Mouse (Mus musculus) C2C12 (cell line): ENCODE measurements around the gene Slc35b2. TPM values are rescaled to one million over a fixed set of nuclear protein-coding genes. Genes with fewer than 3 reads are reported as not detected.

ENCODE experiments used
- H3K27me3 ChIP-seq: one replicate; pipeline ENCODE4 v1.6.1; 2011; ENCODE audit not compliant: control insufficient read depth, insufficient read depth, insufficient read length
- H3K36me3 ChIP-seq: one replicate; pipeline ENCODE4 v1.6.1; 2011; ENCODE audit not compliant: control insufficient read depth, insufficient read depth
- H3K4me3 ChIP-seq: one replicate; pipeline ENCODE4 v1.5.1; 2011; ENCODE audit warnings: mild to moderate bottlenecking, control low read depth; ENCODE audit not compliant: poor library complexity, insufficient read depth, severe bottlenecking
- H3K79me2 ChIP-seq: one replicate; pipeline ENCODE4 v1.6.1; 2011; ENCODE audit not compliant: control insufficient read depth, insufficient read depth
- H3K79me3 ChIP-seq: one replicate; pipeline ENCODE4 v1.6.1; 2011; ENCODE audit warnings: low read depth, control low read depth
- H3ac ChIP-seq: one replicate; pipeline ENCODE3; 2011; ENCODE audit warnings: low read depth; ENCODE audit not compliant: control insufficient read depth, insufficient read length
- CEBPB ChIP-seq: IDR thresholded peaks from one replicate; pipeline ENCODE4 v1.6.1; 2011; ENCODE audit warnings: low read depth, mild to moderate bottlenecking, control low read depth, moderate library complexity
- CTCF ChIP-seq: IDR thresholded peaks from one replicate; pipeline ENCODE4 v1.5.1; 2011; ENCODE audit not compliant: control insufficient read depth, insufficient read depth, insufficient read length
- FOSL1 ChIP-seq: IDR thresholded peaks from one replicate; pipeline ENCODE4 v1.8.0; 2011; ENCODE audit warnings: mild to moderate bottlenecking, low read length; ENCODE audit not compliant: poor library complexity, insufficient read depth, severe bottlenecking
- MAX ChIP-seq: IDR thresholded peaks from one replicate; pipeline ENCODE4 v1.6.1; 2011; ENCODE audit warnings: mild to moderate bottlenecking, control low read depth
- MYOD1 ChIP-seq: IDR thresholded peaks from one replicate; pipeline ENCODE4 v1.6.1; 2011; ENCODE audit warnings: low read depth; ENCODE audit not compliant: control insufficient read depth, insufficient read length
- MYOG ChIP-seq: IDR thresholded peaks from one replicate; pipeline ENCODE4 v1.6.1; 2011; ENCODE audit not compliant: control insufficient read depth, insufficient read length; ENCODE audit errors: extremely low read depth
- USF1 ChIP-seq: IDR thresholded peaks from one replicate; pipeline ENCODE4 v1.6.1; 2011; ENCODE audit warnings: low read depth, mild to moderate bottlenecking, control low read depth, moderate library complexity
- polyA plus RNA-seq: library from polyadenylated mRNA; unstranded; fragments of >200 nt; fragmentation: generic; extraction: Trizol; gene quantifications from one replicate; pipeline ENCODE4 v1.2.1, GENCODE M21; 2012; ENCODE audit warnings: missing spikeins

Slc35b2 gene
- polyA plus RNA-seq, 1 experiment, result 131 TPM

GRCm38 (mm10) chr17:45564531-45565084 is 934 bp downstream of the Slc35b2 start:
- peak overlapping the region; percentile 69 for H3K4me3 ChIP-seq
- H3ac ChIP-seq, result peak overlapping the region; percentile 88
- H3K36me3 ChIP-seq, result peaks cover 45% of the 10 kb centered on the region
- H3K79me2 ChIP-seq, result peaks cover 35% of the 10 kb centered on the region
- peaks cover 22% of the 10 kb centered on the region for H3K79me3 ChIP-seq
- no peaks in the 10 kb centered on the region for H3K27me3 ChIP-seq
- no peak for TF ChIP-seq FOSL1
- TF ChIP-seq USF1, result no peak
- TF ChIP-seq CTCF, result no peak
- TF ChIP-seq MYOD1, result no peak
- no peak for TF ChIP-seq CEBPB
- no peak for TF ChIP-seq MAX
- TF ChIP-seq MYOG, result no peak

- Histone ChIP-seq H3ac (peak overlapping the region; percentile 88), H3K79me3 (peaks cover 27% of the 10 kb centered on the region), H3K79me2 (peaks cover 39% of the 10 kb centered on the region), H3K27me3 (no peaks in the 10 kb centered on the region), H3K4me3 (peak overlapping the region; percentile 69), H3K36me3 (peaks cover 50% of the 10 kb centered on the region)
- TF ChIP-seq FOSL1, result no peak
- TF ChIP-seq MYOG, result no peak
- TF ChIP-seq CEBPB, result no peak
- no peak for TF ChIP-seq MYOD1
- TF ChIP-seq CTCF, result no peak
- no peak for TF ChIP-seq MAX
- no peak for TF ChIP-seq USF1
Observed at GRCm38 (mm10) chr17:45565103-45565502, 1.4 kb downstream of the Slc35b2 start.

- H3K27me3 ChIP-seq, result no peaks in the 10 kb centered on the region
- no peak overlapping the region for H3ac ChIP-seq
- H3K36me3 ChIP-seq, result peaks cover 59% of the 10 kb centered on the region
- no peak overlapping the region for H3K4me3 ChIP-seq
- peaks cover 36% of the 10 kb centered on the region for H3K79me3 ChIP-seq
- TF ChIP-seq CTCF, result no peak
- peaks cover 48% of the 10 kb centered on the region for H3K79me2 ChIP-seq
Observed at GRCm38 (mm10) chr17:45566031-45566359, 2.3 kb downstream of the Slc35b2 start.

GRCm38 (mm10) chr17:45566360-45567161 is 2.9 kb downstream of the Slc35b2 start:
- Histone ChIP-seq H3K36me3 (peaks cover 64% of the 10 kb centered on the region), H3ac (no peak overlapping the region), H3K79me3 (peaks cover 42% of the 10 kb centered on the region), H3K27me3 (no peaks in the 10 kb centered on the region), H3K79me2 (peaks cover 54% of the 10 kb centered on the region), H3K4me3 (no peak overlapping the region)
- TF ChIP-seq CEBPB (no peak), MAX (peak; percentile 33), MYOD1 (no peak)

GRCm38 (mm10) chr17:45567162-45567601 is 3.5 kb downstream of the Slc35b2 start:
- no peak overlapping the region for H3K4me3 ChIP-seq
- H3ac ChIP-seq, result no peak overlapping the region
- peaks cover 60% of the 10 kb centered on the region for H3K79me2 ChIP-seq
- peaks cover 48% of the 10 kb centered on the region for H3K79me3 ChIP-seq
- TF ChIP-seq USF1 (no peak), CTCF (no peak)
- H3K36me3 ChIP-seq, result peaks cover 71% of the 10 kb centered on the region
- H3K27me3 ChIP-seq, result no peaks in the 10 kb centered on the region

- Histone ChIP-seq H3K4me3 (no peak overlapping the region), H3K79me2 (peaks cover 77% of the 10 kb centered on the region), H3K36me3 (peaks cover 73% of the 10 kb centered on the region), H3ac (no peak overlapping the region), H3K79me3 (peaks cover 57% of the 10 kb centered on the region), H3K27me3 (no peaks in the 10 kb centered on the region)
- TF ChIP-seq USF1 (no peak), MAX (no peak), FOSL1 (no peak), MYOG (no peak), MYOD1 (no peak), CEBPB (no peak), CTCF (no peak)
Observed at GRCm38 (mm10) chr17:45568990-45569389, 5.3 kb downstream of the Slc35b2 start.
